Mouse (Mus musculus): ENCODE results near the gene Khdc3. TPM values are rescaled to one million over a fixed set of nuclear protein-coding genes. Genes with fewer than 3 reads are reported as not detected.

Gene Khdc3
- total and polyA plus RNA-seq, 3 experiments, result 0.17 to 0.86 (median 0.84) TPM

- Histone ChIP-seq H3K79me2 (replicated peaks; ENCODE audit: control insufficient read depth, extremely low read depth, insufficient read depth, poor library complexity, severe bottlenecking) (no peaks in the 10 kb centered on the region), H3K27me3 (replicated peaks) (no peaks in the 10 kb centered on the region), H3K9ac (ENCODE audit: insufficient read depth, low read depth) (no peak within 1 kb of the TSS), H3K27ac (ENCODE audit: insufficient read depth, low read depth) (no peak within 1 kb of the TSS), H3K4me3 (replicated peaks in 1 of 3; ENCODE audit: low read depth in 2 of 3, low read length in 2 of 3, poor library complexity in 1 of 3) (no peak within 1 kb of the TSS), H3K36me3 (replicated peaks in 1 of 2; ENCODE audit: control insufficient read depth in 1 of 2, insufficient read depth in 1 of 2, low read length in 1 of 2) (peaks cover 0 to 7% of the 10 kb centered on the region in 2 experiments), H3K9me3 (replicated peaks; ENCODE audit: low read length) (no peaks in the 10 kb centered on the region), H3K4me1 (ENCODE audit: control insufficient read depth in 1 of 2, insufficient read depth in 2 of 2) (peaks cover 0 to 21% of the 10 kb centered on the region in 2 experiments; a peak in 2 of 4 replicates), H3K4me2 (ENCODE audit: insufficient read depth, low read depth, poor library complexity, severe bottlenecking) (no peak within 1 kb of the TSS)
- no peak for TF ChIP-seq HCFC1 (IDR thresholded peaks at IDR 0.05; ENCODE audit: low read depth, low read length)
- no peak for TF ChIP-seq KAT2A (IDR thresholded peaks at IDR 0.05; ENCODE audit: insufficient replicate concordance, low read length)
- no peak for TF ChIP-seq USF1 (IDR thresholded peaks at IDR 0.05; ENCODE audit: low read depth, low read length)
- TF ChIP-seq SIN3A (IDR thresholded peaks at IDR 0.05; ENCODE audit: low read length), result no peak
- TF ChIP-seq EP300 (IDR thresholded peaks at IDR 0.05; ENCODE audit: low read length), result no peak
- TF ChIP-seq NELFE (IDR thresholded peaks at IDR 0.05; ENCODE audit: low read depth, low read length), result no peak
- TF ChIP-seq JUN (IDR thresholded peaks at IDR 0.05; ENCODE audit: insufficient read depth, low read depth, low read length), result no peak
- TF ChIP-seq PAX5 (IDR thresholded peaks at IDR 0.05; ENCODE audit: low read length), result no peak
- TF ChIP-seq CTCF (conservative IDR thresholded peaks at IDR 0.05 in 1 of 2, IDR thresholded peaks at IDR 0.05 in 1 of 2; ENCODE audit: low read depth in 2 of 2, low read length in 2 of 2), result no peak
- TF ChIP-seq ZC3H11A (IDR thresholded peaks at IDR 0.05; ENCODE audit: low read depth, low read length), result no peak
- no peak for TF ChIP-seq SMC3 (IDR thresholded peaks at IDR 0.05; ENCODE audit: low read depth, low read length)
- no peak for DNase-seq (ENCODE audit: extremely low read depth)
- in situ Hi-C loops (cut with MboI; ENCODE audit: low pct_ligation_motif_present, low pct_unique_long_range_greater_than_20kb, low sequenced_read_pairs) (no loop called here), dilution Hi-C loops (cut with MboI; ENCODE audit: extremely low pct_ligation_motif_present, extremely low pct_unique_long_range_greater_than_20kb, low sequenced_read_pairs) (no loop called here)
Observed at GRCm38 (mm10) chr9:73102181-73102580, 545 bp downstream of the Khdc3 start, which contains the start of gene Gm20509. Gm20509 (plus strand) TSS chr9:73102470.

- TF ChIP-seq CHD1 (IDR thresholded peaks at IDR 0.05; ENCODE audit: low read depth, low read length) (no peak), UBTF (IDR thresholded peaks at IDR 0.05; ENCODE audit: low read depth, low read length) (no peak), MAX (IDR thresholded peaks at IDR 0.05; ENCODE audit: low read length) (no peak), MXI1 (IDR thresholded peaks at IDR 0.05; ENCODE audit: low read depth, low read length) (no peak), BHLHE40 (IDR thresholded peaks at IDR 0.05; ENCODE audit: low read depth, low read length) (no peak), USF2 (conservative IDR thresholded peaks at IDR 0.05; ENCODE audit: low read depth, low read length) (no peak), ETS1 (conservative IDR thresholded peaks at IDR 0.05; ENCODE audit: low read depth, low read length) (no peak), PAX5 (IDR thresholded peaks at IDR 0.05; ENCODE audit: low read length) (no peak), ZNF384 (IDR thresholded peaks at IDR 0.05; ENCODE audit: low read depth, low read length) (no peak), IRF4 (IDR thresholded peaks at IDR 0.05; ENCODE audit: low read depth, low read length) (no peak)
- no peak overlapping the region for H3K9ac ChIP-seq (ENCODE audit: insufficient read depth, low read depth)
- no peaks in the 10 kb centered on the region for H3K9me3 ChIP-seq (replicated peaks; ENCODE audit: low read length)
- no peak overlapping the region for H3K4me2 ChIP-seq (ENCODE audit: insufficient read depth, low read depth, poor library complexity, severe bottlenecking)
- peaks cover 0 to 21% of the 10 kb centered on the region in 2 experiments; a peak in 2 of 4 replicates for H3K4me1 ChIP-seq (ENCODE audit: control insufficient read depth in 1 of 2, insufficient read depth in 2 of 2)
- in situ Hi-C loops (cut with MboI; ENCODE audit: low pct_ligation_motif_present, low pct_unique_long_range_greater_than_20kb, low sequenced_read_pairs) (no loop called here), dilution Hi-C loops (cut with MboI; ENCODE audit: extremely low pct_ligation_motif_present, extremely low pct_unique_long_range_greater_than_20kb, low sequenced_read_pairs) (no loop called here)
- no peak overlapping the region for H3K4me3 ChIP-seq (replicated peaks in 1 of 3; ENCODE audit: low read depth in 2 of 3, low read length in 2 of 3, poor library complexity in 1 of 3)
- H3K27ac ChIP-seq (ENCODE audit: insufficient read depth, low read depth), result no peak overlapping the region
- H3K27me3 ChIP-seq (replicated peaks), result no peaks in the 10 kb centered on the region
- no peaks in the 10 kb centered on the region for H3K79me2 ChIP-seq (replicated peaks; ENCODE audit: control insufficient read depth, extremely low read depth, insufficient read depth, poor library complexity, severe bottlenecking)
- DNase-seq (ENCODE audit: extremely low read depth), result no peak
- peaks cover 0 to 7% of the 10 kb centered on the region in 2 experiments for H3K36me3 ChIP-seq (replicated peaks in 1 of 2; ENCODE audit: control insufficient read depth in 1 of 2, insufficient read depth in 1 of 2, low read length in 1 of 2)
Observed at GRCm38 (mm10) chr9:73103159-73103879, 1.7 kb downstream of the Khdc3 start.
